Comparison of ENCODE assay signal across 9 mouse cellular contexts in genomic region chr19:55806434-55807193, GRCm38 (mm10).
DNase-seq lines count a peak whose midpoint lies in the region; ATAC-seq lines count a peak whose summit lies in the region.
"Had no signal": no experiment of that assay in that cellular context is flagged by ENCODE, and none has a peak within 500 bp of the region (broad histone marks: within the 10 kb centered on the region; RNA-seq: fewer than 3 reads in every experiment).

No protein-coding gene starts in this region.

- peak overlapping the region; percentile 16; the same call in 1 of the 2 replicates for H3K4me2 ChIP-seq in lung, embryonic 15.5 days
- H3K4me2 ChIP-seq in hindbrain, embryonic 12.5 days (replicated peaks), result peak overlapping the region; percentile 15
- H3K4me2 ChIP-seq in stomach, embryonic 15.5 days, result no peak overlapping the region

- H3K9me3 ChIP-seq in lung, embryonic 15.5 days, result no peaks in the 10 kb centered on the region
- no peaks in the 10 kb centered on the region for H3K9me3 ChIP-seq in hindbrain, embryonic 12.5 days (replicated peaks)
- H3K9me3 ChIP-seq in stomach, embryonic 15.5 days, result no peaks in the 10 kb centered on the region

- no peaks in the 10 kb centered on the region for H3K27me3 ChIP-seq in lung, embryonic 15.5 days
- H3K27me3 ChIP-seq in hindbrain, embryonic 12.5 days, result no peaks in the 10 kb centered on the region
- no peaks in the 10 kb centered on the region for H3K27me3 ChIP-seq in stomach, embryonic 15.5 days (replicated peaks)

- ATAC-seq in lung, embryonic 15.5 days (ENCODE audit: borderline replicate concordance, extremely low read depth, low FRiP score, low TSS enrichment), result peak; percentile 62
- no peak for ATAC-seq in hindbrain, embryonic 12.5 days (ENCODE audit: low FRiP score)
- 0 out of 2 replicates have a peak, but pooled peaks have one; percentile 38 for ATAC-seq in stomach, embryonic 15.5 days (ENCODE audit: insufficient read depth, low FRiP score, low read depth)

- peak overlapping the region; percentile 55; the same call in 1 of the 2 replicates for H3K27ac ChIP-seq in lung, embryonic 15.5 days
- H3K27ac ChIP-seq in hindbrain, embryonic 12.5 days, result no peak overlapping the region
- H3K27ac ChIP-seq in stomach, embryonic 15.5 days, result 0 out of 2 replicates have a peak overlapping the region, but pooled peaks have one; percentile 11
- H3K27ac ChIP-seq: liver, embryonic 14.5 days had no signal

- H3K9ac ChIP-seq in lung, embryonic 15.5 days, result no peak overlapping the region
- H3K9ac ChIP-seq in hindbrain, embryonic 12.5 days, result no peak overlapping the region
- H3K9ac ChIP-seq in stomach, embryonic 15.5 days, result no peak overlapping the region
- H3K9ac ChIP-seq: liver, embryonic 14.5 days had no signal

- H3K4me1 ChIP-seq in lung, embryonic 15.5 days, result peaks cover 19% of the 10 kb centered on the region
- peaks cover 19% of the 10 kb centered on the region for H3K4me1 ChIP-seq in hindbrain, embryonic 12.5 days
- H3K4me1 ChIP-seq in stomach, embryonic 15.5 days, result peaks cover 11% of the 10 kb centered on the region

- no peak for DNase-seq in lung, adult 18-20 months
- peak; percentile 59 for DNase-seq in kidney, postnatal 14 days
- no peak for DNase-seq in frontal cortex, postnatal 14 days (ENCODE audit: low spot score in 2 of 2)
- DNase-seq in urinary bladder, postnatal 36 days (ENCODE audit: low spot score in 2 of 2), result no peak

- 27% methylated on average over 12 of the region's 12 CpGs for WGBS in lung, embryonic 15.5 days
- 55% methylated on average over 12 of the region's 12 CpGs for WGBS in hindbrain, embryonic 12.5 days
- 34% methylated on average over 12 of the region's 12 CpGs for WGBS in stomach, embryonic 15.5 days

- no peak overlapping the region for H3K4me3 ChIP-seq in lung, embryonic 15.5 days
- H3K4me3 ChIP-seq in hindbrain, embryonic 12.5 days, result no peak overlapping the region
- H3K4me3 ChIP-seq in stomach, embryonic 15.5 days (replicated peaks), result no peak overlapping the region
- H3K4me3 ChIP-seq: erythroblast, embryonic 14.5 days had no signal

- no peaks in the 10 kb centered on the region for H3K36me3 ChIP-seq in lung, embryonic 15.5 days
- no peaks in the 10 kb centered on the region for H3K36me3 ChIP-seq in hindbrain, embryonic 12.5 days
- H3K36me3 ChIP-seq in stomach, embryonic 15.5 days, result no peaks in the 10 kb centered on the region
